Mouse (Mus musculus): ENCODE results near the gene Lrrc3c.
"Not testable (repeated sequence)": the region's sequence is repeated elsewhere in the genome, so short reads cannot be mapped to it uniquely, and the experiment has no call there.

Lrrc3c gene

DNA sequence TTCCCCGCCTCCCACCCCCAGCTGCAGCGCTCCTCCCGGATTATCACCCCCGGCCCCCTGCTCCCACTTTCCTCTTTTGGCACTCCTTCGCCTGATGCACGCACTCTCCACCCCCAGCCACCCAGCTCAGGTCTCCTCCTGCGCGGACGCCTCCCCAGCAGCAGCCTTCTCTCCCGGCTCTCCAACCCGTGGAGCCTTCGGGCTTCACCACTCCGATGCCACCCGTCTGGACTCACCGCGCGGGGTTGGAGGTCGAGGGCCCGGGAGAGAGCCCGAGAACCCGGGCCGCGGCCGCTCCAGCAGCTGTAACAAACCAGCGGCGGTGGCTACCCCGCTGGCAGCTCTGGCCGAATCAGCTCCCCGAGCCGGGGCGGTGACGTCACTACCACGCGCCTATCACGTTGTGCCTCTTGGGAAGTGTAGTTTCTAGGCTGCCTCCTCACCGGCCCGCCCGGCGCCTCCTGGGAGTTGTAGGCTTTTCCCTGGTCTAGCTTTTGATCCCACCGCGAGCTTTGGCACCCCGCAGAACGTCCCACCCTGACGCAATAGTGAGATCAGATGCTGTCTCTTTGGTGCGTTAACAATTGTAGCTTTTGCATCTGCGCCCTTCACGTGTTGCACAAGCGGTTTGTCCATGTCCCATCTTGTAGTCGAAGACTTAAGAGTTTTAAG, 11.1 kb upstream of the Lrrc3c start, which contains the start of gene Ormdl3:
Gene Ormdl3, minus strand, starts transcription at position 477 of the 672 bp plus-strand sequence.
- peak; percentile 100 for DNase-seq

DNA sequence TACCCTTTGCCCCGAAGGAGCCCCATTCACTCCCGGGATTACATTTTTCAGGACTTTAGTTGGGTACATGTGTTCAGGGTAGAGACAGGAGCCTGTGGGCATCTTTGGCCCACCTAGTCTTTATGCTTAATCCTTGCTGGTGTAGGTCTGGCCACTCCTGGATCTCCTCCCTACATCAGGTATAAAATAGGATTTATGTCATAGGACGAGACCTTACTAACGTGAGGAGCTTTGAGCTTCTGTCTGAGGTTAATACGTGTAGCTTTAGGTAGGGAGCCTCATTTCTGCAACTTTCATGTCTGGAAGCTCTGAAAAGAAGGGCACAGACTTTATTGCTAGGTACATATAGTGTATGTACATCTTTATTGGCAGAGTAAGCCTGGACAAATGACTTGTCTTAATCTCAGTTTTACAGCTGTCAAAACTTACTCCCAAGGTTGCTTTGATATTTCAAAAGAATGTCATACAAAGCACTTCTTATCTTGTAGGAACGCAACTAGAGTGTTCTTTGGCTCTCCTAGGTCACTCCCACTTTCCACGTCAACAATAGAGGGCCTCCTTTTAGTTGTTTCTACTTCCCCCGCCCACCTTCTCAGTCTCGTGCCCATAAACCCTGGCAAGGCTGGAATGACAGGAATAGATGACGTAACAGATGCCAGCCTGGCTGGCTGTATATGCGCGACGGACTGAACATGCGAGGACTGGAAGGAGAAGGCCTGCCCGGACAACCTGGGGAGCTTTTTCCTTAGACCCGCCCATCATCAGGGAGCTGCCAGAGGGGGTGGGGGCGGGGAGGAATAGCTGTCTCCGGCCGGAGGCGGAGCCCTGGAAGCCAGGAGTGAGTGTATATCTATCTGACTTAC, 10.2 kb upstream of the Lrrc3c start:
- DNase-seq: peak; percentile 86

DNA sequence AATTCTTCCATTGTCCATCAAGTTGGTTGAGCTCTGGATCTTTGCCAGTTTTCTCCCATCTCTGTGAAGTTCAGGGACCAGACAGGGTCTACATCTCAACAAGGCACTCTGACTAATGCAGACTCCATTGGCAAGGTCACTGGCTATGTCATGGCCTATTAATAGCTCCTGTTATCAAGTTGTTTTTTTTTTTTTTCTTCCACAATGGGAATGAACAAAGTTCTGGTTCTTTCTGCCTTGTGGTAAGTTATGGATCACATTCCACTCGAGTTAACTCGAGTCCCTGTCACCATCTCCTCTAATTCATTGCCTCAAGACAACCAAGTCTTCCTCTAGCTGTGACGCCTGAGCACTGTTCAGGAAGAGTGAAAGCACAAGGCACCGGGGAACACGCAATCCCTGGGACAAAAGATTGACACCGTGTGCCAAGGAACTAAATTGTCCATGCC, 9.2 kb upstream of the Lrrc3c start:
- no peak for DNase-seq

DNA sequence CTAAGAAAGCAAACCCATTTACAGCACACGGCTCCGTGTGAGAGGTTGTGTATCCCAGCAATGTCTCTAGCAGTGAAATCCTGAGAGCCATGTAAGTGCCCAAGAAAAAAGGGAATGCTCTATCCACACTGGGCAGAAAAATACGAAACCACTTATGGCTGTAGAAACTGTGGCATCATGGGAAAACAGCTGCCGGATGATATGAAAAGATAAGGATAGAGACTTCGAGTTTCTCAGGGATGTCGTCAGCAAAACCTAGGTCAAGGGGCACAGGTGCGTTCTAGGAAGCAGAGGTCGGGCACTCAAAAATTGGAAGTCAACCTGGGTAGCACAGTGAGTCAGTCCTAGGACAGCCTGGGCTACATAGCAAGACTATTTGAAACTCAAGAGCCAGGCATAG, 8.8 kb upstream of the Lrrc3c start:
- no peak for DNase-seq

DNA sequence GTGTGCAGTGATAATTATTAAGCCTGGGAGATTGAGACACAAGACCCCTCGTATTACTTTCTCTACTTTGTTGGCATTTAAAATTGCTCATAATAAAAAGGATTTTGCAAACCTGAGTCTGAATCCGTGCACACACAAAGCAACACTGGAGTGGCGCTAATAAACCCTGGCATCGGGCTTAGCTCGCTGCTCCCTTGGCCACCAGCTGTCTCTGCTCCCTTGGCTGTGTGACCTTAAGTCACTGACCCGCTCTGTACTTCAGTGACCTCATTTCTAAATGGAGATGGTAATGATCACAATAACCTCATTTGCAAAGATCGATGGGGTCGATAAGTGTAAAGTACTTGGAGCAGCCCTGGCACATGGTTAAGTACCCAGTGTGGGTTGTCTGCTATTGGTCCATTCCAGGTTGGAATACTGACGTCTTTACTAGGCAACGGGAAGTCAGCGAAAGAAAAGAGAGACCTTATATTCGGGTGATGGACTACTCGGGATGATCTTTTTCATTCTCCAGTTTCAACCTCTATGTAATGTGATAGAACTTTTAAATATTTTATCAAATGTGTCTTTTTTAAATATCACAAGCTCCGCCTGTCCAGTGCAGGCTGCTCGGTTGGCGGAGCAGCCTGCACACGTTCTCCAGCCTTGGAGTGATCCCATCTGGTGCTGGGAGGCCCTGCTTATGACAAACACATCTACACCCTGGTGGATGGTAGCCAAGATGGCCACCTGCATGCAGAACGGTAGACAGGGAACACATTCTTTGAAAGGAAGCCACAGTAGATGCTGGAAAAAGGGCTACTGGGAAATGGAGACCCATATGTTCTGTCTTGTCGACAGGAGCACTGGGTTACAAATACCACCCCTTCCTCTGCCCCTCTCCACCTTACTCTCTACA, 7.3 kb upstream of the Lrrc3c start:
- no peak for DNase-seq

DNA sequence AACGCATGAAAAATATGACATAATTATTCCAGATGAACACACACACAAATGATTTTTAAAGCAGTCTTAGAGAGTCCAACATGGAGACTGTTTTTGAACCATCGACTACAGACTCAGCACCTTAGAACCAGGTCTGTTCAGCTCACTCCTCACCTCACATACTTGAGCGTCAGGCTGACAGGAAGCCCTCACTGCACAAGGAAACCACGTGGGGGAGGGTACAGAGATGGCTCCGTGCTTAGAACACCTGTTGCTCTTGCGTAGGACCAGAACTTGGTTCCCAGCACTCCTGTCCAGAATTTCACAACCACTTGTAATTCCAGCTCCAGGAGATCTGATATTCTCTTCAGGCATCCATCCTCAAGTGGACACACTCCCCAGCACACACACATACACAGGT, 3.1 kb upstream of the Lrrc3c start:
- no peak for DNase-seq

DNA sequence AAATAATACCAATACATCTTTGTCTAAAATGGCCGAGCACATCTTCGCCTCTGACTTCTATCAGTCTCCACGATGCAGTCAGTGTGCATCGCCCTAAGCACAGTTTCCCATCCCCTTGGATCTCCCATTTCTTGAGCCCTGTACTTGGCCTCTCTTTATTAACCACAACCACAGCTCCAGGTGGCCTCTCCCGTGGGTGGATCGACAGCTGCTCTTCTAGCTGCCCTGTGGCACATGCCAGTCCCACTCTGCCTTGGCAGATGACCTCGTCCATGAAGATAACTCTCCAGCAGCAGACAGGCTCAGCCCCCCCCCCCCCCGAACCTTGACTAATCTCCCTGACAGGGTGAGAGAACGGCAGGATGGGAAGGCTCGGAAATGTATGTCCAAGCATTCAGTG, 2.6 kb upstream of the Lrrc3c start:
- no peak for DNase-seq

DNA sequence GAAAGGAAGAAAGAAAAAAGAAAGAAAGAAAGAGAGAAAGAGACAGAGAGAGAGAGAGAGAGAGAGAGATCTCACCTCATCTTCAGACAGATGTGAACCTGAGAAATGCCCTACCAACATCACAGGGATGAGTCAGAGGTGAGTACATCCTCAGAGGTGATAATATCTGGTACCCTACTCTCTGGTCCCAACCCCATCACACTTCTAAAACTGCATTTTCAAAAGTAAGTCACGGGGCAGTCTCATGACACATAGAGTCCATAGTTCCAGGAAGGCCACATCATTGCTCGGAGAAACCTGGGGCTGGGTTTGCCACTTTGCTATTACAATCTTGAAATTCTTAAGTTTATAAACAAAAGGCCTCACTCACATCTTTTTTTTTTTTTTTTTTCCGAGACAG, 2.1 kb upstream of the Lrrc3c start:
- DNase-seq: no peak

DNA sequence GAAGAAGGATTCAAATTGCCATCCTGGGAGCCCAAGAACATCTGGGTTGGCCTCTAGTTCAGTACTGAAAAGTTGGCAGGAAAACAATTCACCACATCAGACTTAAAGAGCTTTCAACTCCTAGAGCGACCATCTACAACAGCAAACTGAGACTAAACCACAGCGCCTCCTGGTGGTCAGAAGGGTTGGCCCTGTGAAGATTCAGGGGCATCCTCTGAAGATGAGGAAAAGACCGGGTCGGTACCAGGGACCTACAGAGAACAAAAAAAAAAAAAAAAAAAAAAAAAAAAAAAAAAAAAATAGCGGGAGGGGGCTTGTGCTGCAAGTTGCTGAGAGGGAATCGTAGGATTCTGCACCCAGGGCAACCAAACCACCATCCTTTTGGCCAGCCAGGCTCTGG, 728 bp upstream of the Lrrc3c start:
- DNase-seq: peak; percentile 78

DNA sequence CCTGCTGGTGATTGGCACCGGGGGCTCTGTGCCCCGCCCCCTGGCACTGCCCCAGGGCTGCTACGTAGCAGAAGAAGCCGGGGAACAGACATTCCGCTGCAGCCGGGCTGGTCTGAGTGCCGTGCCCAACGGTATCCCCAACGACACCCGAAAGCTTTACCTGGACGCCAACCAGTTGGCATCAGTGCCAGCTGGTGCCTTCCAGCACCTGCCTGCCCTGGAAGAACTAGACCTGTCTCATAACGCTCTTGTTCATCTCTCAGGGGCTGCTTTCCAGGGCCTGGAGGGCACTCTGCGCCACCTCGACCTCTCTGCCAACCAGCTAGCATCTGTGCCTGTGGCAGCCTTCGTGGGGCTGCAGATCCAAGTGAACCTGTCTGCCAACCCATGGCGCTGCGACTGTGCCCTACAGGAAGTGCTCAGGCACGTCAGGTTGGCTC, 780 bp downstream of the Lrrc3c start:
- DNase-seq: no peak

DNA sequence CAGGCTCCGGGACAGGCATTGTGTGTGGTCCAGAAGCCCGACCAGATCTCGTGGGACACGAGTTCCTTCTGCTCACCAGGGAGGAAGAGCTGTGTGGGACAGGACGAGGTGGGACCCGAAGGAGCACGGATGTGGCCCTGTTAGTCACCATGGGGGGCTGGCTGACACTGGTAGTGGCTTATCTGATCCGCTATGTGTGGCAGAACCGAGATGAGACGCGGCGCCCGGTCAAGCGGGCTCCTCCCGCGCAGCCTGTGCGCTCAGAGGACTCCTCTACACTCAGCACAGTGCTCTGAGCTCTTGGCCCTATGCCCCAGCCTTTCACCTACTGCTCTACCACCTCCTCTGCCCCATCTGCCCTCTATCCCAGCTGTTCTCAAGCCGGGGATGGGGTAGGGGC, 1.2 kb downstream of the Lrrc3c start:
- DNase-seq: no peak

DNA sequence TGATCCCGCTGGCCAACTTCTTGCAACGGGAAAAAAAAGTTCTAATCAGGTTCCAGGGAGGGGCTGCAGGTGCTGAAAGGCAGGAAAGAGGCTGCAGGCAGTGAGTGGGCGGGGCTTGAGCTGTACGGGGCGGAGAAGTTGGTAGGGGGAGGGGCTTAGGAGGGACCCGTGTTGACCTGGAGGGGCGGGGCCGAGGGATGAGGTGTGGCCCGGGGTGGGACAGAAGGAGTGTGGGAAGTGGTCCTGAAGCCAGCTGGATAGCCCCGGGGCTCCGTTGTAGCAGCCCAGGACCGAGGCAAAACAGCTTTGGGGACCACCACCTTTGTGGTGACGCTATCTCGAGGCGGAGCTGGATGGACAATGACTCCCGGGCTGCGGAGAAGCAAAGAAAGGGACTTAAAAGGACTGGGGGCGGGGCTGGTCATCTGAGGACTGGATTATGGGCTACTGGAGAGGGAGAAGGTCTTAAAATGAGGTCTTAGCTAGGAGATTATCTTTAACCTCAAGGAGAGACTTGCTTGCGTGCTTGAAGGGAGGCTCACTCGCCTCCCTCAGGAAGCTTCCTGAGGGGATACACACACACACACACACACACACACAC, 4.1 kb downstream of the Lrrc3c start:
- DNase-seq: peak; percentile 64

DNA sequence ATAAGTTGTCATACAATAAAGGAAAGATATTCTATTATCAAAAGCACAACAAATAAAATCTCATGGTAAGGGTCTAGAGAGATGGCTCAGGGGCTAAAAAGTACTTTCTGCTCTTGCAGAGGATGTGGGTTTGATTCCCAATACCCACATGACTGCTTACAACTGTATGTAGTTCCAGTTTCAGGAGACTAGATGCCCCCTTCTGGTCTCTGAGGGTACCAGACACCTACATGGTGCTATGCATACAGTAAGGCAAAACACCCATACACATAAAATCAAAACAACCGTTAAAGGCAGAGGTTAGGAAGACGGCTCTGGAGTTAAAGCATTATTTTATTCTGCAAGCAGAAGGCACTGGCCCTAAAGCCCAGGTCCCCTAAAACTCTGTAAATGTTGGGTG, 5.9 kb downstream of the Lrrc3c start:
- no peak for DNase-seq

DNA sequence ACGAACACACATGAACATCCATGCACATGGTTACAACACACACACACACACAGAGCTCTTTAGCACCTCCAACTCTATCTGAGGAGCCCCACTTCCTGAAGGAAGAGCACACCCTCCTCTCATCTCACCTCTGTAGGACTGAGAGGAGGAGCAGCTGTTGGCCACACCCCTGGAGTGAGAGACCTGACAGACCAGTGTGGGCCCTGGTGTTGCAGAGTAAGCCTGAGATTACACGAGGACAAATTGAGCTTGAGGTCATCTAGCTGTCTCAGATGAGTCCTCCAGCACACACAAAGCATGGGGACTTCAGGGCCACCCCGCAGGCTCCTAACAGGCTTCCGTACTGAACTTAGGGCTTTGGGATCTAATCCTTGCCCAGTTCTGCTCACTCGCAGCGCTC, 6.8 kb downstream of the Lrrc3c start:
- not testable (repeated sequence) for DNase-seq

DNA sequence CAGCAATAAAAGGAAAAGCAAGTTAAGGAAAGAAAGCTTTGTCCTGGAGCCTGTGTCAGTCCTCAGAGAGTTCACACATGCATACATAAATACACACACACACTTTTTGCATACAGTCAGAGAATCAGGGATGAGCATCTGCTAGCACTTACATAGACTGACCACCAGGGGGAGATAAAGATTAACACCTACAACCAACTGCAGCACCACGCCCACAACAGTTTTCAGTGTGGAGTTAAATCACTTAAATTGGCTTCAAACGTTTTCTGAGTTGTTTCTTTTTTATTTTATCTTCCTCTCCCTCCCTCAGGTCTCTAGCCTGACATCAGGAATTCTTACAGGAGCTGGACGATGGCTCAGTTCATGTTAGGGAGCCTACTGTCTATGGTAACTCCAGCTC, 8.7 kb downstream of the Lrrc3c start:
- DNase-seq: peak; percentile 50

DNA sequence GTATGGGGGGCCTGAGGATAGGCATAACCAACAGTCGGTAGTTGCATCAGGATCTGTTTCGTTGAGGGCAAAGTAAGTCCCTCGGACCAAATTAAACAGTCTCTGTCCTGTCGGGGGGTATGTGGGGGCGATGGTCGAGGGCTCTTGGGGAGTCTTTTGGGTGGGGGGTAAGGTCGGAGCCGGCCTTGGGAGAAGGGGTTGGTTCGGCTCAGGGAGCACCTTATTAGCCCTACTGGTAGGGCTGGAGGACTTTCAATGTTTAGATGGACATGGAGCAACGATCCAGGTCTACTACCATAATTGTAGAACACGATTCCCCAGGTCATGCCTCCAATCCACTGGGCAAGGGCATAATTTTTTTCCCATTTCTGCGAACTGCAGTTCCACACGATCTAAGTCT, 22.7 kb downstream of the Lrrc3c start:
- no peak for DNase-seq

DNA sequence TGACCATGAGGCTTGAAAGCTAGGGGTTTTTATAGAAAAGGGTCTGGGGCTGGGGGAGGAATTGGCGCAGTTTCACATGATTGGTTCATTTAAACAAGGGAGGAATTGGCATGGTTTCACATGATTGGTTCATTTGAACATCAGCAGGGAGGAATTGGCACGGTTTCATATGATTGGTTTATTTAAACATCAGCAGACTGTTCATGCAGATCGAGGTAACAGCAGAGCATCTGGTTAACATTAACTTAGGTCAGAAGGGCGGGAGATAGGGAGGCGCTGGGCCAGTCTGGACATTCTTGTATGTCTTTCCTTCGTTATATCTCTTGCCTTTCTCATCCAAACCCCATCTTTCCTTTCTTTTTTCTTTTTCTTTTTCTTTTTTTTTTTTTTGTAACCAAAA, 25.9 kb downstream of the Lrrc3c start:
- not testable (repeated sequence) for DNase-seq

DNA sequence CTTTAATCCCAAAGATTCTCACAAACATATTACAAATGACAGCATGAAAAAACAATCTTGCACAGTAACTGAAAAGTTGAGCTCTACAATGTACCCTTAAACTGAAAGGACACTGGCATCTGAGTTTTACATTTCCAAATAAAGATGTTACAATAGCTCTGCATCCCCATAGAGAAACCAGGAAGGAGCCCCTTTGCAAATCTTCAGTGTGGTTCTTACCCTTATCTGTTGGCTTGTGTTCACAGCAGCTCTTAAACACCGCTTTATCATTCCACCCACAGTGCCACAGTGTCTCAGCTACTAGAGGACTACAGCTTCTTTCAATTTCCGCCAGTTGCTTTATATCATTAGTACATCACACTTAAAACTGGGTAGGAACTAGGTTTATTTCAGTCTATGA, 26.3 kb downstream of the Lrrc3c start:
- not testable (repeated sequence) for DNase-seq

DNA sequence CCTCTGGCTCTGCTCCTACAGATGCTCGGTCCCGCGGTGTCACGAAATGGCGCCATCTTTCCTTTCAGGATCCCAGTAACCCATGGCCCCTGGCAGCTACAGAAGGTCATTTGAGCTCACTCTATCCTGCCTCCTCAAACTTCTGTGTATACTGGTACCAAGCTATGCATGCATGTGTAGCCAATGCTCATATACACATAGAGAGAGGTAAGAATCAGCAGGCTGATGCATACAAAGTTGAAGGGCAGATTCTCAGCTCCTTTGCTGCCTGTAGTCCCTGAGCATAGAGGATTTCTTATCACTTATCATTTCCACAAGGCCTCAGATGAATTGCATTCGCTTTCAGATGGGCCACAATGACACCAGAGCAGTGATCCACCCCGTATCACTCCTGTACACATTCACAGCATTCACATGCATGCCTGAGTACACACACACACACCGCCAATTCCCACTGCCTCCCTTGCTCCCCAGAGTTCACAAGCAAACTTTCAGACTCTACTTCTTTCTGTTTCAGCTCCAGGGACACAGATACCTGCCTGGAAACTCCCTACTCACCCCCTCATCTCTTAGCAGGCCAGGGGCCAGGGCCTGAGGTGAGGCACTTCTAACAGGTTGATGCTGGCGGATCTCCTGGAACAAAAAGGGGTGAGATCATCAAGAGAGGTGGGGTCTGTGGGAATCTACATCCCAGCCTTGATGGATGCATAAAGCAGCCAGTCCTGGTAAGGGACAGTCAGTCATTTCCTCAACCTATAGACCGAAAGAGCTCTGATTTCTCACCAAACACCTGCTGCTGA, 27.7 kb downstream of the Lrrc3c start, which contains the start of the genes Gm12355 and Gsdma3:
Gene Gm12355, minus strand, starts transcription at position 51 of the 800 bp plus-strand sequence.
Gene Gsdma3, plus strand, starts transcription at position 750 of the 800 bp plus-strand sequence.
- no peak for DNase-seq

DNA sequence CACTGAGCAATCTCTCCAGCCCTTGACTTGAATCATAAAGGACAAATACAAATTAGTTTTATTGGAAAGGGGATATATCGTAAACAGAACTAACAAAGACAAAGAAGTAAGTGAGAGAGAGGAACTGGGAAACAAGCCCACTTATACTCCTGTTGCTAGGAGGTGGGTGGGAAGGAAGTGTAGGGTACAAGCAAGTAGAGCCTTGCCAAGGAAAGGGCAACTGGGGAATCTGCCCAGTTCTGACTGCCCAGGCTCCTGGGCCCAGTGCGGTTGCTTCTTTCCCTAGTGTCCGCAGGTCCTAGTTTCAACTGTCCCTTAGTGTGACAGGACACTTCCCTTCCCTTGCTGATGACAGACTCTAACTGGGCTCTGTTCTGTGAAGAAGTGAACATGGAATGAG, 30.6 kb downstream of the Lrrc3c start:
- DNase-seq: no peak

DNA sequence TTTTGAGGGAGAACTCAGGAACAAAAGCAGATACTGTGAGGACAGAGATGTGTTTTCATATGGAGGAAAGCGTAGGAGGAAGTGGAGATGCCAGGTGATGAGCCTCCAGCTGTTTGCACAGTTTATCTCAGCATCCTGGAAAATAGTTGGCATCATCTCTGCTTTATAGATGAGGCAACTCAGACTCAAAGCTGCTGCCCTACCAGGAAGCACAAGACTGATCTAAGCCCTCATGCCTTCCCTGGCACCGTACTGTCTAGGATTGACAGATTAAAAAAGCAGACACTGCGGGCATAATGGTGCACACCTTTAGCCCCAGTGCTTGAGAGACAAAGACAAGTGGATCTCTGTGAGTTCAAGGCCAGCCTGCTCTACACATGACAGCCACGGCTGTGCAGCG, 32.6 kb downstream of the Lrrc3c start:
- DNase-seq: no peak
